Mouse (Mus musculus) MEL (cell line): ENCODE results near the gene Gm10639.

Experiments
- BHLHE40 ChIP-seq: IDR thresholded peaks from 2 replicates; pipeline ENCODE4 v1.6.1; 2012; ENCODE audit warnings: low read depth, mild to moderate bottlenecking, inconsistent platforms, low read length, improper control_type of control experiment, borderline replicate concordance
- CTCF ChIP-seq, 3 experiments: IDR thresholded peaks in 2 of 3; conservative IDR thresholded peaks in 1 of 3; 2 replicates each; pipeline ENCODE4 v1.5.1; 2011 to 2012; ENCODE audit warnings: low read length in 3 of 3, low read depth in 2 of 3, mild to moderate bottlenecking in 2 of 3, improper control_type of control experiment in 1 of 3, inconsistent platforms in 1 of 3, mixed read lengths in 1 of 3, moderate library complexity in 1 of 3; ENCODE audit not compliant: control insufficient read depth in 1 of 3, insufficient read depth in 1 of 3, poor library complexity in 1 of 3, severe bottlenecking in 1 of 3
- E2F4 ChIP-seq: IDR thresholded peaks from 2 replicates; pipeline ENCODE4 v1.6.1; 2011; ENCODE audit warnings: low read depth, low read length, improper control_type of control experiment, borderline replicate concordance
- EP300 ChIP-seq, 2 experiments: IDR thresholded peaks; 2 replicates each; pipeline ENCODE4 v1.6.1; 2011; ENCODE audit warnings: improper control_type of control experiment in 2 of 2, low read length in 2 of 2, low read depth in 1 of 2, mild to moderate bottlenecking in 1 of 2
- ETS1 ChIP-seq: IDR thresholded peaks from 2 replicates; pipeline ENCODE4 v1.6.1; 2012; ENCODE audit warnings: low read depth, mild to moderate bottlenecking, inconsistent platforms, low read length, improper control_type of control experiment, moderate library complexity
- JUND ChIP-seq: IDR thresholded peaks from 2 replicates; pipeline ENCODE4 v1.6.1; 2011; ENCODE audit warnings: low read depth, mild to moderate bottlenecking, improper control_type of control experiment, low read length
- POLR2AphosphoS2 ChIP-seq: IDR thresholded peaks from 2 replicates; pipeline ENCODE4 v1.6.1; 2011; ENCODE audit warnings: low read length, improper control_type of control experiment
- SMC3 ChIP-seq: IDR thresholded peaks from 2 replicates; pipeline ENCODE4 v1.6.1; 2011; ENCODE audit warnings: low read depth, low read length, improper control_type of control experiment
- USF1 ChIP-seq: IDR thresholded peaks from 2 replicates; pipeline ENCODE4 v1.6.1; 2014; ENCODE audit warnings: low read depth, mild to moderate bottlenecking, inconsistent platforms, low read length, improper control_type of control experiment, moderate library complexity

- TF ChIP-seq POLR2AphosphoS2 (no peak), USF1 (no peak), SMC3 (no peak), CTCF (IDR thresholded peaks at IDR 0.05 in 2 of 3, conservative IDR thresholded peaks at IDR 0.05 in 1 of 3; ENCODE audit: control insufficient read depth in 1 of 3, insufficient read depth in 1 of 3, low read depth in 2 of 3, low read length in 3 of 3, poor library complexity in 1 of 3, severe bottlenecking in 1 of 3) (peak; percentile 17 to 43 (median 42); a peak in 4 of 6 replicates), ETS1 (no peak), E2F4 (no peak), EP300 (IDR thresholded peaks at IDR 0.05; ENCODE audit: low read depth in 1 of 2, low read length in 2 of 2) (no peak), JUND (no peak), BHLHE40 (no peak)
Observed at GRCm38 (mm10) chr9:78319499-78319898, 29.8 kb downstream of the Gm10639 start.
